Mouse (Mus musculus) olfactory bulb, adult 2 months (tissue): ENCODE data around the gene Arntl.

ENCODE experiments used
- CTCF ChIP-seq: fragments of 200-500 bp; IDR thresholded peaks from 2 replicates; pipeline ENCODE4 v1.5.1; 2012; ENCODE audit warnings: low read depth, mild to moderate bottlenecking, low read length, moderate library complexity; ENCODE audit not compliant: insufficient read depth
- POLR2A ChIP-seq: fragments of 200-500 bp; IDR thresholded peaks from 2 replicates; pipeline ENCODE4 v1.6.1; 2012; ENCODE audit warnings: mild to moderate bottlenecking, low read depth, low read length, moderate library complexity; ENCODE audit not compliant: insufficient read depth

GRCm38 (mm10) chr7:113175481-113175880, 31.8 kb upstream of the Arntl start:
- TF ChIP-seq POLR2A (no peak), CTCF (no peak)
